Mouse (Mus musculus) intestine, embryonic 15.5 days (tissue): ENCODE measurements at regions not wholly inside any gene's neighbourhood (a gene's known extent, or its start where the extent isn't known, plus 50 kb on each side); places are given as distances from the start of the nearest gene placed in this dataset.
"Not testable (repeated sequence)": the region's sequence is repeated elsewhere in the genome, so short reads cannot be mapped to it uniquely, and the experiment has no call there.

Source experiments
- ATAC-seq: fragments of 200-750 bp; cut with Nextera tagmentation; 2 replicates; pipeline ENCODE4 v1.8.0; 2017; ENCODE audit warnings: moderate TSS enrichment, moderate library complexity
- H3K27ac ChIP-seq: fragments of 300-500 bp; sonication (generic); 2 replicates; pipeline ENCODE4 v1.5.1; 2015; ENCODE audit warnings: mild to moderate bottlenecking, inconsistent platforms
- H3K27me3 ChIP-seq: fragments of 300-500 bp; sonication (generic); replicated peaks from 2 replicates; pipeline ENCODE4 v1.6.1; 2015; ENCODE audit warnings: inconsistent platforms
- H3K36me3 ChIP-seq: fragments of 300-500 bp; sonication (generic); 2 replicates; pipeline ENCODE4 v1.6.1; 2015; ENCODE audit warnings: inconsistent platforms
- H3K4me1 ChIP-seq: fragments of 300-500 bp; sonication (generic); replicated peaks from 2 replicates; pipeline ENCODE4 v1.6.1; 2015; ENCODE audit warnings: inconsistent platforms
- H3K4me2 ChIP-seq: fragments of 300-500 bp; sonication (generic); replicated peaks from 2 replicates; pipeline ENCODE4 v1.6.1; 2015; ENCODE audit warnings: mild to moderate bottlenecking, inconsistent platforms
- H3K4me3 ChIP-seq: fragments of 300-500 bp; sonication (generic); replicated peaks from 2 replicates; pipeline ENCODE4 v1.5.1; 2015; ENCODE audit warnings: inconsistent platforms
- H3K9ac ChIP-seq: fragments of 300-500 bp; sonication (generic); 2 replicates; pipeline ENCODE4 v1.6.1; 2015; ENCODE audit warnings: inconsistent platforms
- H3K9me3 ChIP-seq: fragments of 300-500 bp; sonication (generic); 2 replicates; pipeline ENCODE4 v1.6.1; 2016; ENCODE audit warnings: inconsistent platforms
- WGBS: fragments of 180-500 bp; shearing (Covaris S2); methylation state at CpG from one replicate; pipeline ENCODE4 v1.1.7; 2015; 5-methylcytosine and 5-hydroxymethylcytosine counted together

DNA sequence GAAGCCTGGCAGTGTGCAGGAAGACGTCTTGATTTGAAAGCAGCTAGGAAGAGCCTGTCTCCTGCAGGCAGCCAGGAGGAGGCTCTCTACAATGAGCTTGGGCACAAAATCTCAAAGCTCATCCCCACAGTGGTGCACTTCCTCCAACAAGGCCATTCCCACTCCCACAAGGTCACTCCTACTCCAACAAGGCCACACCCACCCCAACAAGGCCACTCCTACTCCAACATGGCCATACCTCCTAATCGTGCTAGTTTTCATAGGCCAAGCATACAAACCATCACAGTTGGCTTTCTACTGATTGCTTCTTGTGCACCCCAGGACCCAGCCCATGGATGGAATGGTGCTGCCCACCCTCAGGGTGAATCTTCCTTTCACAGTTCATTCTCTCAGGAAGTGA lies 223.7 kb downstream of the Matn1 start:
- no peak overlapping the region for H3K9ac ChIP-seq
- H3K4me1 ChIP-seq = no peaks in the 10 kb centered on the region
- ATAC-seq = no peak
- H3K4me2 ChIP-seq = no peak overlapping the region
- H3K27me3 ChIP-seq = no peaks in the 10 kb centered on the region
- no peaks in the 10 kb centered on the region for H3K36me3 ChIP-seq
- no peak overlapping the region for H3K27ac ChIP-seq
- WGBS = 75% methylated on average over 2 of the region's 2 CpGs
- H3K4me3 ChIP-seq = no peak overlapping the region
- no peaks in the 10 kb centered on the region for H3K9me3 ChIP-seq

DNA sequence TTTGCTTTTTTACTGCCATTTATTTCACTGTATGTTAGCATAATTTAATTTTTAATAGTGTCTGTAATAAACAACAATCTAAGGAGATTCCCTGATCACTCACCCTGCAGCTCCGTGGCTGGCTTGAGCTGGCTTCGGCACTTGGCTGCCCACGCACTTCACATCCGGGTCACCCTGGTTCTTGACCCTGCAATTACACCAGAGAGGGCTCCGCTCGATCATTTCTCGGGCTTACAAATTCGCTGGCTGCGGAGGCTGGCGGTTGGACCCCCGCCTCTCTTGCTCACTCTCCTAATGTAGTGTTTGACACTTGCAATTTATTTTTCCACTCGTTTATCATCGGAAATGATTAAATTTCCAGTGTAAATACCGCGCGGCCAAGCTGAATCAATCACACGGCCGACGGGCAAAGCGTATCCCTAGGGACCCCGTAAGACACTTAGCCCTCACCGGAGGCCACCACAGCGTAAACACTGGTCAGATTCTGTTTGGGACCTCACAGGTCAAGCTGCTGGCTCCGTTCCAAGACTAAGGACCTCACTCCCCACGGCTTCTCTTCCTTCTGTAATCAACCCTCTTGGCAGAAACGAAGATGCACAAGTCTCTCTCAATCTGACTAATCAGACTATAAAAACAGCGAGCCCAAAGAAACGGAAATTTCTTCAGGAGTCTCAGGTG lies 229.7 kb downstream of the Matn1 start:
- Histone ChIP-seq H3K36me3 (no peaks in the 10 kb centered on the region), H3K9ac (no peak overlapping the region), H3K4me1 (no peaks in the 10 kb centered on the region), H3K4me3 (no peak overlapping the region), H3K4me2 (0 out of 2 replicates have a peak overlapping the region, but pooled peaks have one; percentile 28), H3K9me3 (no peaks in the 10 kb centered on the region), H3K27ac (no peak overlapping the region), H3K27me3 (peaks cover 7% of the 10 kb centered on the region; the same call in 1 of the 2 replicates)
- 41% methylated on average over 28 of the region's 28 CpGs for WGBS
- ATAC-seq = no peak

DNA sequence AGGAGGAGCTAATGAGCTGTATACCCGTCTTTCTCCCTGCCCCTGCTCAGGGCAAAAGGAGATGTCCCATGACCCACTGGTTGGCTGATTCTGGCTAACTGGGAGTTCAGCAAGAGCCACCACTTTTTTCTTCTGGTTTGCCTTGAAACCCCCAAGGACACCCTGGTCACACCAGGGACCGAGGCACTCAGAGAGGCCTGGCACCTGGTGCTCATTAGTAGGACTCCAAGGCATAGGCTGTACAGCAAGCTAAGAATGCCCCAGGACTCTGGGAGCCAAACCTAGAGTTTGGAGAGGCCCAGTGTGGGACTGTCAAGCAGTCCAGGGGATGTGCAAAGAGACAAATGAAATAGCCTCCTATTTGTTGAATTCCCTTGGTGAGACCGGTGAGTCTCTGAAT lies 232.5 kb downstream of the Matn1 start:
- Histone ChIP-seq H3K9me3 (no peaks in the 10 kb centered on the region), H3K27me3 (peaks cover 7% of the 10 kb centered on the region; the same call in 1 of the 2 replicates), H3K4me1 (no peaks in the 10 kb centered on the region), H3K27ac (no peak overlapping the region), H3K9ac (no peak overlapping the region), H3K36me3 (no peaks in the 10 kb centered on the region), H3K4me3 (no peak overlapping the region), H3K4me2 (no peak overlapping the region)
- no peak for ATAC-seq
- 56% methylated on average over 3 of the region's 3 CpGs for WGBS

DNA sequence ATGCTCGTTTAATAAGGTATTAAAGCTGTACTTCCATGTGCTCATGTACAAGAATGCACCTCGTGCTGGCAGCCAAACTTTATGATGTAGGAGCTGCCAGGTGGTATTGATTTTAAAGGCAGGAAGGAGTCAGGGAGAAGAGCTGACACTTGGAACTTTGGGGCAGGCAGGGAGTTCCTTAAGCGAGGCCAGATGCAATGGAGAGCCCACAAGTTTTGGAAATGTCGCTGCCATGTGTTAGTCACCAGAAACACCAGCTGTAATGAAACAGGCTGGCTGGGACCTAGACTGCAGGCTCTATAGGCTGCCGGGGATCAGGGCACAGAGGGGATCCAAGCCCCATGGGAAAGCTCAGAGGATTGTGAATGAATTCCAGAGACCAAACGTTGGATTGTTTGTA lies 233.7 kb downstream of the Matn1 start:
- Histone ChIP-seq H3K27ac (no peak overlapping the region), H3K9ac (no peak overlapping the region), H3K9me3 (no peaks in the 10 kb centered on the region), H3K27me3 (peaks cover 7% of the 10 kb centered on the region; the same call in 1 of the 2 replicates), H3K36me3 (no peaks in the 10 kb centered on the region), H3K4me3 (no peak overlapping the region), H3K4me1 (no peaks in the 10 kb centered on the region), H3K4me2 (no peak overlapping the region)
- no peak for ATAC-seq
- 46% methylated on average over 6 of the region's 6 CpGs for WGBS

DNA sequence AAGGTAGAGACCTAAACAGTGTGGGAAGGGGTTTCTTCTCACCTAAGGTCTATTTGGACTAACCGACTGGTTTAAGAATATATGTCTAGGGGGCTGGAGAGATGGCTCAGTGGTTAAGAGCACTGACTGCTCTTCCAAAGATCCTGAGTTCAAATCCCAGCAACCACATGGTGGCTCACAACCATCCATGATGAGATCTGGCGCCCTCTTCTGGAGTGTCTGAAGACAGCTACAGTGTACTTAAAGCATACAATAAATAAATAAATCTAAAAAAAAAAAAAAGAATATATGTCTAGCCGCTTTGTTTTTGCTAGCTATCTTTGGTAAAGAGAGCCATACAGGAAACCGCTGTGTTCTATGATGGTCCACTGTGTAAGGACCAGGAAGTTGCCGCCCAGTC lies 234.5 kb downstream of the Matn1 start:
- not testable (repeated sequence) for H3K4me1 ChIP-seq, ATAC-seq, H3K4me2 ChIP-seq, H3K4me3 ChIP-seq, H3K36me3 ChIP-seq, H3K9me3 ChIP-seq, H3K27ac ChIP-seq, H3K27me3 ChIP-seq, H3K9ac ChIP-seq
- WGBS = 74% methylated on average over 5 of the region's 5 CpGs

DNA sequence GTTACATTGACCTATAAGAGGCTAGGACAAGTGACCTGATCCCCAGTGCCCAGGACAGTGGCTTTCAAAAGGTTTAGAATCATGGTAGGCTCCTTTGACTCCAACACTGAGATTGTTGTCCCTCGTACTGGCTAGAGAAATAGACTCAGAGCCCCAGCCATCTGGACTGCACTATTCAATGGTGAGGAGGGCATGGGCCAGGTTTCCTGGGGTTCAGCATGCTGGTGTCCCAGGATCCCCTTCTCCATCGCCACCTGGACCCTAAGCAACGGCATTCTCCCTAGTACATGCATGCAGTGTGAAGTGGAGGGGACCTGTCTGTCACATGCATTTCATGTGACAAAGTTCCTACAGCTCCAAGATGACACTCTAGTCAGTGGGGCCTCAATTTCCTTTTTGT lies 243.9 kb downstream of the Matn1 start:
- H3K4me2 ChIP-seq = no peak overlapping the region
- ATAC-seq = no peak
- H3K4me1 ChIP-seq = no peaks in the 10 kb centered on the region
- no peak overlapping the region for H3K9ac ChIP-seq
- no peaks in the 10 kb centered on the region for H3K36me3 ChIP-seq
- no peaks in the 10 kb centered on the region for H3K9me3 ChIP-seq
- WGBS = 84% methylated on average over 3 of the region's 3 CpGs
- H3K4me3 ChIP-seq = no peak overlapping the region
- no peaks in the 10 kb centered on the region for H3K27me3 ChIP-seq
- H3K27ac ChIP-seq = no peak overlapping the region

DNA sequence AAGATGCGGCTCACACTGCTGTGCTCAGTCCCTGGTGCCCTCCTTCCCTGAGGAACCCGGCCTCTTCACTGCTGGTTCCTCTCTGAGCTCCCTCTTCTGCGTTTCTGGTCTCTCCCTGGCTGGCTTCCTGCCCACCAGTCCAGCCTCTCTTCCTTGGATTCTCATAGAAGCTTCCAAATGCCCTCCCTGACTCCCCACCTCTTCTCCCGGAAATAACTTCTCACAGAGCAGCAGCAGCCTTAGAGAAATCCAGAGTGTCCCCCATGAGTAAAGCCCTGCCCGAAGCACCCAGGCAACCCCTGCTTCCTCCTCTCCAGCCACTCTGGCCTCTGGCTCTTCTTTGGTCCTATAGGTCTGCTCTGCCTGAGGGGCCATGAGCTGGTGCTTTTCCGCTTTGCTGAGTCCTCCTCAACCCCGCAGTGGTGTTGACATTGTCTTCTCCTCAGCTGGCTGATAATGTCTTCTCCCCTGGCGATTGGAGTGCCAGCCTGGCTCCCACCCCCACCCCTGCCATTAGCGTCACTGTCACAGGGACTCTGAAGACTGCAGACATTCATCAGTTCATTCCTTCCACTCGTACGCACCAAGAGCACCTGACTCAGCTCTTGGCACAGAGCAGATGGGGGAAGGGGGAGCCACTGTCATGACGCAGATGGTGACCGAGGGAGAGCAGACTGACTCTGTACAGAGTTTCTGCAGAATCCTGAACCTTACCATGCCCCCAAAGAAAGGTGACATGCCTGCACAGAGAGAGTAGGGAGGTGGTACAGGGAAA lies 247.1 kb downstream of the Matn1 start:
- H3K27ac ChIP-seq = no peak overlapping the region
- no peaks in the 10 kb centered on the region for H3K36me3 ChIP-seq
- no peaks in the 10 kb centered on the region for H3K9me3 ChIP-seq
- H3K9ac ChIP-seq = no peak overlapping the region
- H3K27me3 ChIP-seq = no peaks in the 10 kb centered on the region
- no peaks in the 10 kb centered on the region for H3K4me1 ChIP-seq
- no peak overlapping the region for H3K4me2 ChIP-seq
- 62% methylated on average over 13 of the region's 13 CpGs for WGBS
- ATAC-seq = no peak
- no peak overlapping the region for H3K4me3 ChIP-seq

DNA sequence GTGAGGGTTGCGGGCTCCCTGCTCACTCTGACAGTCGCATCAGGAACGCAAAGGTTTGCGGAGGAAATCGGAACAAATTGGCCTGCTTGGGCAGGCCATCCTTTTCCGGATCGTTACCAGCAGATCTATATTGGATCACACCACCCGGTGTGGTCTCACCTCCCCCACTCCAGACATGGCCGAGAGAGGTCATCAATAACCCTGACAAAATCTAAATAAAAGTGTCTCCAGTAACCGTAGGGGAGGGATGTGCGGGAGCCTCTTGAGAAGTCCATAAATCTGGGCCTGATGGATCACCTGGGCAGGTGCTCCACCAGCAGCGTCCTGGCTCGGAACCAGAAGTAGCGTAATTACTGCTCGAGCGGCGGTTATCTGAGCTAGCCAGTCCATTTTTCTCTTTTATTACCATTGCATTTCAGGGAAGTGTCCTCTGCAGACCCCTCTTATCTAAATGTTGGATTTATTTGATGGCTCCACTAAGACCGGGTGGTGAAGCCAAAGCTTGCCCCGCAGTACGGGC lies 249.8 kb downstream of the Matn1 start:
- no peak for ATAC-seq
- no peak overlapping the region for H3K9ac ChIP-seq
- no peaks in the 10 kb centered on the region for H3K27me3 ChIP-seq
- H3K27ac ChIP-seq = no peak overlapping the region
- no peak overlapping the region for H3K4me3 ChIP-seq
- 50% methylated on average over 20 of the region's 20 CpGs for WGBS
- H3K9me3 ChIP-seq = no peaks in the 10 kb centered on the region
- no peaks in the 10 kb centered on the region for H3K36me3 ChIP-seq
- H3K4me2 ChIP-seq = no peak overlapping the region
- H3K4me1 ChIP-seq = no peaks in the 10 kb centered on the region

DNA sequence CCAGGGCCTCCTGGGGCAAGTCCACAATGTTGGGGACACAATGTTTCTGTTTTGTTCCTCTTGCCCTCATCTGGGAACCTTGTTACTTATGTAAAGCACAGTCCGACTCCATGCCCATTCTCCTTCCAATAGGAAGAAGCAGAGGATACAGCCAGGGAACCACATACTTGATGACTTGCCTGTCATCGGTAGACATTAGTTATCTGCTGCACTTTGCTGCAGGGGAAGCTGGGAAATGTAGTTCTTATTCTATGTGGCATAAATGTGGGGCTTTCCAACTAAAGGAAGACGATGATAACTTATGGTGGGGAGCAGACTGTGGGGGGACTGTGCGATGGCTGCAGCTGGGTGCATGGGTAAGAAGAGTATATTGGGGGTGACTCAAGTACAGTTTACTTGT lies 252.0 kb downstream of the Matn1 start:
- H3K4me1 ChIP-seq = no peaks in the 10 kb centered on the region
- no peaks in the 10 kb centered on the region for H3K9me3 ChIP-seq
- H3K27ac ChIP-seq = no peak overlapping the region
- no peak overlapping the region for H3K9ac ChIP-seq
- WGBS = 79% methylated on average over 4 of the region's 4 CpGs
- no peaks in the 10 kb centered on the region for H3K36me3 ChIP-seq
- H3K4me3 ChIP-seq = no peak overlapping the region
- no peaks in the 10 kb centered on the region for H3K27me3 ChIP-seq
- no peak for ATAC-seq
- H3K4me2 ChIP-seq = no peak overlapping the region

DNA sequence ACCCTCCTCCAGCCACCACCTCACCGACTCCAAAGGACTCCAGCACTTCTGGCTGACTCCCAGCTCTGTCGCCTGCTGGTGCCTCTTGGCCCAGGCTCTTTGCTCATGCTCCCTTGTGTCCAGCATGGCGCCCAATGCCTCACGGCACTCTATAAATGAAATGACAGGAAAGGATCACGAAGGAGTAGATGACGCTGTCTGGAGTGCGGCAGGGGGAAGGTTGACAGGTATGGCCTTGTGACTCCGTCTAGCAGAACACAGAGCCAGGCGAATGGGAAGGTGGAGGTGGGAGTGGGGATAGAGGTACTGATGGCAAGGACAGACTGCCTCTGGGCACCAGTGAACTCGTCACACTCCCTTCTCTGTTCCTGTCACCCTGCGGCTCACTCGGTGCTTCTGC lies 259.5 kb downstream of the Matn1 start:
- Histone ChIP-seq H3K9ac (no peak overlapping the region), H3K9me3 (no peaks in the 10 kb centered on the region), H3K4me2 (no peak overlapping the region), H3K27ac (no peak overlapping the region), H3K36me3 (no peaks in the 10 kb centered on the region), H3K4me3 (no peak overlapping the region), H3K27me3 (no peaks in the 10 kb centered on the region), H3K4me1 (no peaks in the 10 kb centered on the region)
- WGBS = 89% methylated on average over 12 of the region's 12 CpGs
- no peak for ATAC-seq

DNA sequence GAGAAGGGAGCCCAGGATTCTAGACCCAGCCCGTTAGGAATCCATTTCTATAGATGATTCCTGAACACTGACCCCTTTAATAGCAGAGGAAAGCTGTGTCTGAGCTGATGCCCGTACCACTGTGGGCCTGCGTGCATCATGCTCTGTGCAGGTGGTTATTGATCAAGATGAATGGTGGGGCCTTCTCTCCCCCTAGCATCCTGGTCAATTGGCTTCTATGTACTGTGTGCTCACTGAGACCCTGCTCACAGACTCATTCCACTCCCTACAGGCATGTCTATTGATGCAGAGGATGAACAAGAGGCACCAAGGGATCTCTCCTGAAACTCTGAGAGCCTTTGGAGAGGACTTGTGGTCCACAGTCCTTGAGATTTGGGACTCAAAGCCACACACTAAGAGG lies 260.5 kb downstream of the Matn1 start:
- Histone ChIP-seq H3K9ac (no peak overlapping the region), H3K36me3 (no peaks in the 10 kb centered on the region), H3K27ac (no peak overlapping the region), H3K9me3 (no peaks in the 10 kb centered on the region), H3K4me2 (no peak overlapping the region), H3K4me1 (no peaks in the 10 kb centered on the region), H3K27me3 (no peaks in the 10 kb centered on the region), H3K4me3 (no peak overlapping the region)
- no peak for ATAC-seq
- 83% methylated on average over 3 of the region's 3 CpGs for WGBS

DNA sequence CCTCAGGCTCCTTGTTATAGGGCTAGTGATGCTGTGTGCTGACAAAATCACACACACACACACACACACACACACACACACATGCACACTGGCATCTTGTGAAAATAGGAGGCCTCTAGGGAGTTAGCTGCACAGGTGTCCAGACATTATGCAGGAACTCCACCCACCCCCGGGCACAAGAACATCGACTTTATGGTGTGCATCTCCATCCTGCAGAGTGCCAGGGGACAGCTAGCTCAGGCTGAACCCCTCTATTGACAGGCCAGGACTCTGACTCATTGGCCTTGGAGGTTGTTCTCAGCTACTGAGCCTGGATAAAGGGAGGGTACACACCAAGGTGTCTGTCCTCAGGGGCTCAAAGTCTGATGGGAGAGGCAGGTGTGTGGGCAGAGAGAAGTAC lies 260.9 kb downstream of the Matn1 start:
- H3K9ac ChIP-seq = no peak overlapping the region
- 85% methylated on average over 2 of the region's 2 CpGs for WGBS
- no peak for ATAC-seq

DNA sequence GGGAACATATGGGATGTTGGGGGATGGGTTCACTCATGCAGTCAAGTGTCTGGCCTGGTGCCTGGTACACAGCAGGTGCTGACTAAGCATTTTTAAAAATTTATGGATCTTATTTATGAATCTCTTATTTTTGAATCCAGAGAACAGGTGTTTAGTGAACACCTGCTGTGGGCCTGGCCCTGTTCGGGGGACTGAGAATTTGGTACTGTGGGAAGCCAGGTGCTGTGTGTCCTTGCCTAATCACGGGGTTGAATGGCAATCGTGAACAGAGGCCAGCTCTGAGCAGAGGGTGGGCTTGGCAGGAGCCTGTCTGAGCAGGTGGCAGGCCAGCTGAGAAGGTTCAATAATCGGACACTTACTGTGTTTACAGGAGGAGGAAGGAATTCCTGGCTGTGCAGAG lies 261.5 kb downstream of the Matn1 start:
- 46% methylated on average over 4 of the region's 4 CpGs for WGBS
- no peak overlapping the region for H3K27ac ChIP-seq

More for the DNA sequence above, 260.9 kb downstream of the Matn1 start:
- H3K4me2 ChIP-seq = no peak overlapping the region
- no peak overlapping the region for H3K27ac ChIP-seq
- H3K4me3 ChIP-seq = no peak overlapping the region
- H3K36me3 ChIP-seq = no peaks in the 10 kb centered on the region
- H3K27me3 ChIP-seq = no peaks in the 10 kb centered on the region
- no peaks in the 10 kb centered on the region for H3K9me3 ChIP-seq
- no peaks in the 10 kb centered on the region for H3K4me1 ChIP-seq

More for the DNA sequence above, 261.5 kb downstream of the Matn1 start:
- no peak for ATAC-seq
- no peak overlapping the region for H3K9ac ChIP-seq
- H3K9me3 ChIP-seq = no peaks in the 10 kb centered on the region
- no peak overlapping the region for H3K4me3 ChIP-seq
- H3K4me2 ChIP-seq = no peak overlapping the region
- H3K4me1 ChIP-seq = no peaks in the 10 kb centered on the region
- no peaks in the 10 kb centered on the region for H3K36me3 ChIP-seq
- no peaks in the 10 kb centered on the region for H3K27me3 ChIP-seq
